Mouse (Mus musculus): ENCODE measurements around the gene Rbm18. TPM values are rescaled to one million over a fixed set of nuclear protein-coding genes. Genes with fewer than 3 reads are reported as not detected.

Rbm18 gene
- total RNA-seq, 2 experiments from 2014 or later, result 48.1 to 52.6 TPM

- no peak for DNase-seq
- intact Hi-C loops (cut with DNase I), result no loop called here
Observed at GRCm38 (mm10) chr2:36104956-36105741, 31.4 kb downstream of the Rbm18 start, which contains the start of gene Lhx6. Gene Lhx6, minus strand, starts transcription at chr2:36105408.

DNA sequence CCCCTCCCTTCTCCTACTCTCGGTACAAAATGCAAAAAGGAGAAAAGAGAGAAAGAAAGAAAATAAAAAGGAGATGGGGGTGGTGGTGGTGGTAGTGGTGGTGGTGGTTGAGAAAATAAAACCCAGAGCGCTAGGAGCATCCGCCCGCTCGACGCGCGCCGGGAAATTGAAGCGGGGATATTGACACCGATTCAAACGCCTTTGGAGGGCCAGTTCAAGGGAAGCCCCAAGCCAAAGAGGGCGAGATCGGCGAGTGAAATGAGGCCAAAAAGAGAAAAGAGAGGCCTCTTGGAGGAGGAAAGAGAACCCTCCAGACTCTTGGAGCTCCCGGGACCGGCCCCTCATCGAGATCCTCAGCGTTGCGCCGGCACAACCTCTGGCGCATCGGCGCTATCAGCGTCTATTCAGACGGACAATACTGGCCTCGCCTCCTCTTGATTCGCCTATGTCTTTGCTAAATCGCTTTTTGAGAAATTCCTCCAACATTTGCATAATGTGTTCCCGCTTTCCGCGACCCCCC, 32.1 kb downstream of the Rbm18 start:
- DNase-seq, result no peak
- intact Hi-C loops (cut with DNase I), result no loop called here

GRCm38 (mm10) chr2:36103555-36104367, 32.8 kb downstream of the Rbm18 start:
- intact Hi-C loops (cut with DNase I), result no loop called here
- peak; percentile 21 for DNase-seq

DNA sequence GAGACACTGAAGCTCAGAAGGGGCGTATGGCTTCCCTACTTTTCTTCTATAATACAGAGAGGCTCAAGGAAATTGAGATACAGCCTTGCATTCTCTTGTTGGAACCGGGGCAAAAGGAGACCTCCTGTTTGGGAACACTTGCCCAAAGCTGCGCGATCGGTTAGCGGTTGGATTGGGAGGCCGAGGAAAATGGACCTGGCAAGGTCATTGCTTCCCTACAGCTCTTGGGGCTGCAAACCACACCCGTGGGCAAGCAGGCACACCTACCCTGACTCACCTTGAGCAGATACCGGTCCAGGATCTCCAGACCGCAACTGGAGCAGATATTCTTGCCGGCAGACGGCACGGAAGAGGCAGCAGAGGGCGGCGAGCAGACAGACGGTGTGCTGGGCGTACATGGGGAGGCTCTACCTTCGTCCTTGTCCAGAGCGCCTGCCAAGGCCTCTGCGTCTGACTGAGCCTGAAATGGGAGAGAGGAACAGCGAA, 33.5 kb downstream of the Rbm18 start:
- intact Hi-C loops (cut with DNase I), result no loop called here
- no peak for DNase-seq

GRCm38 (mm10) chr2:36102559-36102946, 34.0 kb downstream of the Rbm18 start:
- intact Hi-C loops (cut with DNase I), result no loop called here
- no peak for DNase-seq

- intact Hi-C loops (cut with DNase I), result no loop called here
- no peak for DNase-seq
Observed at GRCm38 (mm10) chr2:36101866-36102558, 34.6 kb downstream of the Rbm18 start.

- DNase-seq, result no peak
- intact Hi-C loops (cut with DNase I), result no loop called here
Observed at GRCm38 (mm10) chr2:36099739-36100138, 36.8 kb downstream of the Rbm18 start.

GRCm38 (mm10) chr2:36098021-36098420, 38.6 kb downstream of the Rbm18 start:
- DNase-seq, result no peak
- intact Hi-C loops (cut with DNase I), result no loop called here

DNA sequence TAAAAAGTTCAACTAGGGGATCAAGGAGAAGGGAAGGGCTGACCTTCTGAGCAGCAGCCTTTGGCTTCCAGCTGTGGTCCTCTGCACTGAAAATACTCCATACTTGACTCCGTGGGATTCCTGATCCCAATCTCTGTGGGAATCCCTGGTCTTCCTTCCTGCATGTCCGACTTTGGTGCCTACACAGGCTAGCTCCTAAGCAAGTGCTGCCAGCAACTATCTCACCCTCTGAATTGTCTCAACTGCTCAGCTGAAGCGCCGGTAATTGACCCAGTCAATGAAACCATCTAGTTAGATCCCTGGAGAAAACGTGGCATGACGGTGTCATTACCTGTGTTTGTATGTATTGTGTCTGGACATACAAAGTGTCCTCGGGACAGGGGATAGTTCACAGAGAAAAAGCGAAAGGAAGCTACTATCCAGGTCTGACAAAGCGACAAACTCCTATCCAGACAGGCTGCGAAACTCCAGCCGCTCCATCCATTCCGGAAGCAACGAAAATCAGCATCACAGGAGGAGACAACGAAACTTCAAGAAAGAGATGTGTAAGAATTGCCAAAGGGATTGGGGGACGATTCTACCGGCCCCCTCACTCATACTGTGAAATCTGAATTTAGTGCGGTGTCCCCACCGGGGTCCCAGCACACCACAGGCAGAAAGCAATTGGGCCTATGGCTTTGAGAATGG, 39.3 kb downstream of the Rbm18 start:
- intact Hi-C loops (cut with DNase I), result no loop called here
- no peak for DNase-seq

DNA sequence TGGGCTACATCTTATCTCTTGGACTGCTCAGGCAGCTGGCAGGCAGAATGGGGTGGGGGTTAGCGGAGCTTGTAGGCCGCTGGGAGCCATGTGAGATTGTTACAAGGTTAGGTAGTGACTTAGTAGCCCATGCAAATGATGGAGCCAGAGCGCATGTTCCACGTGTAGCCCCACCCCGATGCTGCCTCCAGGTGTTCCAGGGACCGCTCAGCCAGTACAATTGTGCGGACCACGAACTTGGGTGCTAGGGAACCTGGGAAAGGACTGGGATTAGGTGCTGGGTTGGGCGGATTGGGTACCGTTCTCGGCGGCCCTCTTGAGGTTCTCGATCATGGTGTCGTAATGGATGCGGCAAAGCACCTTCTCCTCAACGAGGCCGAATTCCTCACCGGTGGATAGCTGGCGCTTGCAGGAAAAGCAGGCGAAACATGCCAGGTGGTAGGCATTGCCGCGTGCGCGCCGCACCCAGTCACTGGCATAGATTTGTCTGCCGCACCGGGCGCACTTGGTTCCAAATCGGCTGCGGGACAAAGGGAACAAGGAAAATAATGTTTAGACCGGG, 42.6 kb downstream of the Rbm18 start:
- intact Hi-C loops (cut with DNase I), result no loop called here
- no peak for DNase-seq

GRCm38 (mm10) chr2:36093301-36093700, 43.3 kb downstream of the Rbm18 start:
- DNase-seq, result no peak
- intact Hi-C loops (cut with DNase I), result no loop called here

DNA sequence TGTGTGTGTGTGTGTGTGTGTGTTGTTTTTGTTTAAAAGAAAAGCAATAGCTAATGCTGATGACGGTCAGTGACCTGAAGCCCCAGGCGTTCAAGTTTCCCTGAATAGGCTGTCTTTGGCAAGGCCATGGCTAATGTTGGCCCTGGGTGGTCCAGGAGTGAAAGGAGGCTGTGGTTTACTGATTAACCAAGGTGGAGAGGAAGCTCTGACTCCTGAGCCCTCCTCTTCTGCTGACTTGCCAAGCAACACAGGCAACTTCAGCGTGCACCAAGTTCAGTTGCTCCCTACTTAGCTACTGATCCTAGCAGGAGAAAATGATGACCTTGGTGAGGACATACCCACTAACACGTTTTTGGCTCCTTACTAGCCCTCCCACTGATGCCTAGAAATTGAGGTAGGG, 43.8 kb downstream of the Rbm18 start:
- intact Hi-C loops (cut with DNase I), result no loop called here
- no peak for DNase-seq

DNA sequence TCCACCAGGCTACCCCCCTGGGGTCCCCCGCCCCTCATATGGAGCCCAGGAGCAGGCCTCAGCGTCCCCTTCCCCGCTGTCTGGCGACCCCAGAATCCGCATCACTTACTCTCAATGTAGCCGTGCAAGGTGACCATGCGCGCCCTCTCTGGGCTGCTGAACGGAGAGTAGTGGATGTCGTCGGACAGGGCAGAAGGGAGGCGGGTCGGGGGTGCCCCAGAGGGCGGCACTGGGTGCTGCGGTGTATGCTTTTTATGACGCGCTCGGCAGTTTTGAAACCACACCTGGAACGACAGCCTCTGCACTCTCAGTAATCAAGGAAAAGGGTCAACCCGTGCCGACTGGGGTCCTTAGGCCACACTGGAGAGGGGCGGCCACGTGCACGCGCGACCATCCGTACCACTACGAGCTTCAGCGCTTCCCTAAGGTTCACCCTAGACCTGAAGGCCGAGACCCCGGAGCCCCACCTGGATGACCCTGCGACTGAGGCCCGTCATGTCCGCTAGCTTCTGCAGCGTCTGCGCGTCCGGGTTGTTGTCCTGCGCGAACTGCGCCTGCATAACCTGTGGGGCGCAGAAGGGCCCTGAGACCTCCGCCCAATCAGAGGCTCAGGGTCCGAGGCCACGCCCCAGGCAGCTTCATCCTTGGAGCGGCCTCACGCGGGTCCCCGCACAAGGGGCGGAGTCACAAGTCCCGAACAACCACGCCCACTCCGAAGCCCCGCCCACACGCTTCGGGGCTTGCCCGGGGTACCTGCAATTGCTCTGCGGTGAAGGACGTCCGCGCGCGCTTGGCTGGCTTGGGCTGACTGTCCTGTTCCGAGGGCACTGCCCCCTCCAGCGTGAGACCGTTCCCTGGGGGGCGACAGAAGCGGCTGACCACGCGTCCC, 45.5 kb downstream of the Rbm18 start:
- intact Hi-C loops (cut with DNase I), result no loop called here
- DNase-seq, result peak; percentile 62

GRCm38 (mm10) chr2:36089190-36089589, 47.4 kb downstream of the Rbm18 start:
- intact Hi-C loops (cut with DNase I), result no loop called here
- DNase-seq, result no peak

DNA sequence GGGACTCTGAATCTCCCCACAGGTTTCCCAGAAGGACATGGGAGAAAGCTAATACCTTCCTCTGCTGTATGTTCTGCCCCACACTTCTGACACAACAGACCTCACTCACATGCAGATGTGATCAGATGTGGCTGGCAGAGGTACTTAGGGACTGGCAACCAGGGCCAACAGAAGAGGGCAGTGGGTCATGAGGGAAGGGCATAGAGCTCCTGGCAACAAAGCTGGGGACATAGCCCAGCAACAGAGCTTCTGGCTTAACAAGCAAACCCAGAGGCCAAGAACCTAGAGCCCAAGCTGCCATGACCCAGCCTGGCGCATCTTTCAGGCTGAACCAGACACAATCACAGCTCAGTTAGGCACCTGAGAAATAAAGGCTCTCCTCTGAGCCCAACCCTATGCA, 51.5 kb downstream of the Rbm18 start:
- intact Hi-C loops (cut with DNase I), result no loop called here
- DNase-seq, result no peak

DNA sequence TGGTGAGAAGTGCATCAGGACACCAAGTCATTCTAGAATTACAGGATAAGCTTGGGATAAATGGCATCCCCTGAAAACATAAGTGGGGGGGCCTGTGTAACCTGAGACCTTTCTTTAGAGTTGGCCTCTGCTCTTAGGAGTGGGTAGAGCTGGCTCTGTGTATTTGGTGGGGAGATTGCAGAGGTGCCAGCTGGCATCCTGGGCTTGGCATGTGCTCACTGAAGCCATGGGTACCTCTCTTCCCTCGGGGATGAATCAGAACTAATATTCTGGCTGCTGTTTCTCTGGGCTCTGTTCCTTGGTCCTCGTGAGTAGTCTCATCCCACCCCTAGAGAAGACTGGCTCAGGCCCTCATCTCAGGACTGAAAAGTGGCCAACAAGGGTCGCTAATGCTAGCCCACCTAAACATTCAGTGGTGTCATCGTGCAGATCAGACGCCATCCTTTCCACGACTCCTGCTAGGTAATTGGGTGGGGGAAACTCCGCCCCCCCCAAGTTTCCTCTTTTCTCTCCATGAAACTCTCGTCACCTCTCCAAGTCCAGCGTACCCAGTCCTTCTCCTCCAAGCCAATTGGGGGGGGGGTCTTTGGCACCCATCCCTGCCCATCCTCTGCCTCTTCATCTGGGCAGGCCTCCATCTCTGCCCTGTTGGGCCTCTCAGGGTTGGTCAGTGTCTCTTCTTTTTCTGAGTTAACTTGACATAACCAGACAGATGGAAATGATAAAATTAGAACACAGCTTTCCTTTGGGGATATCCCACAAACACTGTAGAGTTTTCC, 53.6 kb downstream of the Rbm18 start:
- intact Hi-C loops (cut with DNase I), result no loop called here
- DNase-seq, result peak; percentile 64

DNA sequence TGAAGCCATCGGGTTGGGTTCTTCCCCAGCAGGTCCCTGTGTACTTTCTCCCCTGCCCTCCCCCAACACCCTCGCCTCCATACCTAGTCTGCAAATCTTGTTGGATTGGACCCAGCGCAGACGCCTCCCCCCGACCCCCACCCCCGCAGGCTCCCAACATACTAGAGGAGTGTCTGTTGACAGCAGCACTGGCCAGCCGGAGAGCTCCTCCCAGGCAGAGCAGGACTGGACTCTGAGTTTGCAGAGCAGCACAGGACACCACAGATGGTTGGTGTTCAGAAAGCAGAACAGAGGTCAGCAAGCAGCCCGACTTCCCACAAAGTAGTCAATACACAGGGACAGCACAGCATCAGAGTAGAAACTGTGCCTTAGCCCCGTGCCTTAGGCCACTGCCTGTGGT, 55.1 kb downstream of the Rbm18 start:
- DNase-seq, result no peak
- intact Hi-C loops (cut with DNase I), result no loop called here

GRCm38 (mm10) chr2:36077160-36077761, 59.3 kb downstream of the Rbm18 start:
- intact Hi-C loops (cut with DNase I), result no loop called here
- no peak for DNase-seq
